Mouse (Mus musculus) forebrain, embryonic 13.5 days (tissue): ENCODE results near the gene Slitrk4. TPM values are rescaled to one million over a fixed set of nuclear protein-coding genes. Genes with fewer than 3 reads are reported as not detected.
A peak's percentile ranks its signal among the peaks of the same experiment; 100 is the strongest.

Experiments used
- ATAC-seq: fragments of 200-750 bp; cut with Nextera tagmentation; 2 replicates; pipeline ENCODE4 v1.8.0; 2017
- H3K27ac ChIP-seq: fragments of 300-500 bp; sonication (generic); 2 replicates; pipeline ENCODE4 v1.5.1; 2015; ENCODE audit warnings: inconsistent platforms, mild to moderate bottlenecking, moderate library complexity
- H3K27me3 ChIP-seq: fragments of 300-500 bp; sonication (generic); 2 replicates; pipeline ENCODE4 v1.6.1; 2015; ENCODE audit warnings: mild to moderate bottlenecking, inconsistent platforms
- H3K36me3 ChIP-seq: fragments of 300-500 bp; sonication (generic); 2 replicates; pipeline ENCODE4 v1.6.1; 2015; ENCODE audit warnings: mild to moderate bottlenecking, inconsistent platforms; ENCODE audit not compliant: poor library complexity, severe bottlenecking
- H3K4me1 ChIP-seq: fragments of 300-500 bp; sonication (generic); 2 replicates; pipeline ENCODE4 v1.6.1; 2015; ENCODE audit warnings: inconsistent platforms
- H3K4me2 ChIP-seq: fragments of 300-500 bp; sonication (generic); 2 replicates; pipeline ENCODE4 v1.6.1; 2015; ENCODE audit warnings: inconsistent platforms, mild to moderate bottlenecking, moderate library complexity
- H3K4me3 ChIP-seq: fragments of 300-500 bp; sonication (generic); 2 replicates; pipeline ENCODE4 v1.5.1; 2015; ENCODE audit warnings: mild to moderate bottlenecking, inconsistent platforms
- H3K9ac ChIP-seq: fragments of 300-500 bp; sonication (generic); 2 replicates; pipeline ENCODE4 v1.6.1; 2015; ENCODE audit warnings: mild to moderate bottlenecking, inconsistent platforms
- H3K9me3 ChIP-seq: fragments of 300-500 bp; sonication (generic); replicated peaks from 2 replicates; pipeline ENCODE4 v1.6.1; 2016; ENCODE audit warnings: inconsistent platforms
- WGBS: fragments of 180-500 bp; shearing (Covaris S2); methylation state at CpG from one replicate; pipeline ENCODE4 v1.1.7; 2015; 5-methylcytosine and 5-hydroxymethylcytosine counted together
- polyA plus RNA-seq: library from polyadenylated mRNA; unstranded; fragments of >200 nt; fragmentation: Nextera tagmentation; extraction: Ambion mirVana; gene quantifications from 2 replicates; pipeline ENCODE4 v1.2.1, GENCODE M21; 2015

Slitrk4 gene
- polyA plus RNA-seq, result 5.2 and 6.0 TPM in 2 replicates

GRCm38 (mm10) chrX:64276290-64277125 is at the start of gene Slitrk4:
Gene Slitrk4, minus strand, starts transcription at chrX:64276996.
- Histone ChIP-seq H3K4me1 (no peaks in the 10 kb centered on the region), H3K9me3 (no peaks in the 10 kb centered on the region), H3K36me3 (no peaks in the 10 kb centered on the region), H3K4me2 (peak within 1 kb of the TSS; percentile 67), H3K9ac (peak within 1 kb of the TSS; percentile 63), H3K4me3 (peak within 1 kb of the TSS; percentile 52), H3K27ac (no peak within 1 kb of the TSS), H3K27me3 (no peaks in the 10 kb centered on the region)
- peak; percentile 78 for ATAC-seq
- WGBS, result 18% methylated on average over 46 of the region's 54 CpGs

GRCm38 (mm10) chrX:64319501-64319900 is 42.7 kb upstream of the Slitrk4 start:
- ATAC-seq, result no peak
- Histone ChIP-seq H3K27me3 (no peaks in the 10 kb centered on the region), H3K4me2 (no peak overlapping the region), H3K36me3 (no peaks in the 10 kb centered on the region), H3K4me3 (no peak overlapping the region), H3K27ac (no peak overlapping the region), H3K4me1 (no peaks in the 10 kb centered on the region), H3K9me3 (no peaks in the 10 kb centered on the region), H3K9ac (no peak overlapping the region)
- WGBS, result 72% methylated on average over 2 of the region's 2 CpGs

- H3K4me2 ChIP-seq, result peak overlapping the region; percentile 67
- ATAC-seq, result no peak
- H3K27me3 ChIP-seq, result no peaks in the 10 kb centered on the region
- no peak overlapping the region for H3K27ac ChIP-seq
- H3K9me3 ChIP-seq, result no peaks in the 10 kb centered on the region
- no peaks in the 10 kb centered on the region for H3K36me3 ChIP-seq
- H3K4me1 ChIP-seq, result no peaks in the 10 kb centered on the region
- 9% methylated on average over 5 of the region's 6 CpGs for WGBS
- H3K4me3 ChIP-seq, result peak overlapping the region; percentile 52
- no peak overlapping the region for H3K9ac ChIP-seq
Observed at GRCm38 (mm10) chrX:64277991-64278301, 1.1 kb upstream of the Slitrk4 start.

GRCm38 (mm10) chrX:64277126-64277990 is 562 bp upstream of the Slitrk4 start:
- no peak overlapping the region for H3K27ac ChIP-seq
- peak overlapping the region; percentile 63 for H3K9ac ChIP-seq
- no peaks in the 10 kb centered on the region for H3K27me3 ChIP-seq
- H3K4me3 ChIP-seq, result peak overlapping the region; percentile 52
- ATAC-seq, result peak; percentile 34
- no peaks in the 10 kb centered on the region for H3K4me1 ChIP-seq
- 19% methylated on average over 22 of the region's 22 CpGs for WGBS
- peak overlapping the region; percentile 67 for H3K4me2 ChIP-seq
- H3K36me3 ChIP-seq, result no peaks in the 10 kb centered on the region
- H3K9me3 ChIP-seq, result no peaks in the 10 kb centered on the region

GRCm38 (mm10) chrX:64275501-64276289 is 1.1 kb downstream of the Slitrk4 start:
- Histone ChIP-seq H3K27me3 (no peaks in the 10 kb centered on the region), H3K4me1 (no peaks in the 10 kb centered on the region)

GRCm38 (mm10) chrX:64263481-64263880 is 13.3 kb downstream of the Slitrk4 start:
- 92% methylated on average over 1 of the region's 1 CpGs for WGBS
- Histone ChIP-seq H3K9ac (no peak overlapping the region), H3K9me3 (no peaks in the 10 kb centered on the region), H3K4me3 (no peak overlapping the region), H3K27ac (no peak overlapping the region), H3K27me3 (no peaks in the 10 kb centered on the region), H3K36me3 (no peaks in the 10 kb centered on the region), H3K4me2 (no peak overlapping the region), H3K4me1 (no peaks in the 10 kb centered on the region)
- ATAC-seq, result no peak

More at GRCm38 (mm10) chrX:64275501-64276289, 1.1 kb downstream of the Slitrk4 start:
- no peak overlapping the region for H3K27ac ChIP-seq
- no peaks in the 10 kb centered on the region for H3K9me3 ChIP-seq
- ATAC-seq, result peak; percentile 73
- 18% methylated on average over 30 of the region's 41 CpGs for WGBS
- H3K9ac ChIP-seq, result peak overlapping the region; percentile 63
- peak overlapping the region; percentile 67 for H3K4me2 ChIP-seq
- H3K4me3 ChIP-seq, result peak overlapping the region; percentile 52
- H3K36me3 ChIP-seq, result no peaks in the 10 kb centered on the region

Other genes with a start within 250 kb of the Slitrk4 start
- gene Gm6760, start 124.8 kb downstream of the Slitrk4 start, polyA plus RNA-seq, result not detected in 2 replicates
- gene 3830417A13Rik, start 103.4 kb downstream of the Slitrk4 start, polyA plus RNA-seq, result not detected in 2 replicates